Comparison of ENCODE assay signal across 14 mouse cellular contexts in genomic region chr2:165598139-165598538, GRCm38 (mm10). TPM values are rescaled to one million over a fixed set of nuclear protein-coding genes. Genes with fewer than 3 reads are reported as not detected.
DNase-seq lines count a peak whose midpoint lies in the region; ATAC-seq lines count a peak whose summit lies in the region.
"Had no signal": no experiment of that assay in that cellular context is flagged by ENCODE, and none has a peak within 500 bp of the region (broad histone marks: within the 10 kb centered on the region; RNA-seq: fewer than 3 reads in every experiment).

No protein-coding gene starts in this region.

- no peaks in the 10 kb centered on the region for H3K9me3 ChIP-seq in kidney, embryonic 15.5 days (replicated peaks)
- no peaks in the 10 kb centered on the region for H3K9me3 ChIP-seq in embryonic facial prominence, embryonic 12.5 days
- 0 out of 2 replicates have a peak, but pooled peaks cover 2% of the 10 kb centered on the region for H3K9me3 ChIP-seq in limb, embryonic 10.5 days (replicated peaks)
- H3K9me3 ChIP-seq: liver, embryonic 15.5 days had no signal

- no peak overlapping the region for H3K9ac ChIP-seq in kidney, embryonic 15.5 days
- no peak overlapping the region for H3K9ac ChIP-seq in embryonic facial prominence, embryonic 12.5 days
- H3K9ac ChIP-seq: liver, embryonic 15.5 days had no signal

- DNase-seq in kidney, adult 18-20 months = no peak
- DNase-seq in limb, embryonic 10.5 days (ENCODE audit: low spot score) = no peak
- peak; percentile 70 for DNase-seq in lung, postnatal 25 days (ENCODE audit: low spot score)
- no peak for DNase-seq in retina, postnatal 1 day
- DNase-seq: adrenal gland, postnatal 36 days; cerebellum, postnatal 14 days; gastrocnemius, postnatal 10 days; right cerebral cortex, postnatal 25 days had no signal

- H3K27me3 ChIP-seq in kidney, embryonic 15.5 days = peaks cover 43% of the 10 kb centered on the region
- H3K27me3 ChIP-seq in embryonic facial prominence, embryonic 12.5 days = peaks cover 18% of the 10 kb centered on the region
- H3K27me3 ChIP-seq in limb, embryonic 10.5 days (ENCODE audit: low read depth, poor library complexity, severe bottlenecking) = peaks cover 82% of the 10 kb centered on the region

- H3K4me2 ChIP-seq in kidney, embryonic 15.5 days = no peak overlapping the region
- peak overlapping the region; percentile 95 for H3K4me2 ChIP-seq in embryonic facial prominence, embryonic 12.5 days (replicated peaks)
- H3K4me2 ChIP-seq: liver, embryonic 15.5 days had no signal

- peak overlapping the region; percentile 37; the same call in 1 of the 2 replicates for H3K27ac ChIP-seq in kidney, embryonic 15.5 days
- H3K27ac ChIP-seq in embryonic facial prominence, embryonic 12.5 days = peak overlapping the region; percentile 43
- peak overlapping the region; percentile 12; the same call in 1 of the 2 replicates for H3K27ac ChIP-seq in limb, embryonic 10.5 days
- H3K27ac ChIP-seq: liver, embryonic 15.5 days had no signal

- H3K4me3 ChIP-seq in kidney, embryonic 15.5 days (replicated peaks) = no peak overlapping the region
- 0 out of 2 replicates have a peak overlapping the region, but pooled peaks have one; percentile 3 for H3K4me3 ChIP-seq in embryonic facial prominence, embryonic 12.5 days
- no peak overlapping the region for H3K4me3 ChIP-seq in limb, embryonic 10.5 days
- H3K4me3 ChIP-seq: liver, embryonic 15.5 days had no signal

- ATAC-seq in kidney, embryonic 15.5 days (replicated peaks; ENCODE audit: low FRiP score) = no peak
- no peak for ATAC-seq in embryonic facial prominence, embryonic 12.5 days (ENCODE audit: insufficient number of reproducible peaks, insufficient read depth, low FRiP score, low TSS enrichment)
- ATAC-seq in inflammation-experienced regulatory T-cells, adult 6 months = no peak
- ATAC-seq in monocyte, adult 5-6 weeks (replicated peaks; ENCODE audit: insufficient number of reproducible peaks, low FRiP score, low TSS enrichment, poor library complexity, severe bottlenecking) = no peak
- ATAC-seq: forebrain, embryonic 14.5 days had no signal

- WGBS in kidney, embryonic 15.5 days = 27% methylated on average over 5 of the region's 5 CpGs
- WGBS in embryonic facial prominence, embryonic 12.5 days = 22% methylated on average over 5 of the region's 5 CpGs
- 29% methylated on average over 5 of the region's 5 CpGs for WGBS in limb, embryonic 10.5 days

- no peaks in the 10 kb centered on the region for H3K36me3 ChIP-seq in kidney, embryonic 15.5 days
- no peaks in the 10 kb centered on the region for H3K36me3 ChIP-seq in embryonic facial prominence, embryonic 12.5 days
- H3K36me3 ChIP-seq in limb, embryonic 10.5 days = no peaks in the 10 kb centered on the region
- H3K36me3 ChIP-seq: liver, embryonic 15.5 days had no signal

- H3K4me1 ChIP-seq in kidney, embryonic 15.5 days = peaks cover 62% of the 10 kb centered on the region
- H3K4me1 ChIP-seq in embryonic facial prominence, embryonic 12.5 days = peaks cover 49% of the 10 kb centered on the region
- H3K4me1 ChIP-seq in limb, embryonic 10.5 days = peaks cover 72% of the 10 kb centered on the region
- H3K4me1 ChIP-seq: liver, embryonic 15.5 days had no signal

RNA-seq across cellular contexts. Expression of gene Eya2, which starts 3.3 kb away (rescaled TPM):
- 6.6 and 6.9 TPM in 2 replicates for polyA plus RNA-seq in kidney, embryonic 15.5 days (2015; fragmentation: Nextera tagmentation; extraction: Ambion mirVana)
- polyA plus RNA-seq in embryonic facial prominence, embryonic 12.5 days (2016; fragmentation: Nextera tagmentation; extraction: Ambion mirVana) = 22.5 and 23.5 TPM in 2 replicates
- 6.9 and 7.7 TPM in 2 replicates for polyA plus RNA-seq in limb, embryonic 10.5 days (2016; fragmentation: Nextera tagmentation; extraction: Ambion mirVana)
- 10 to 100 TPM in 2 of 3 experiments, 1 to 10 TPM in 1; 4.5 to 17.0 (median 13.2) TPM for polyA plus RNA-seq in inflammation-experienced regulatory T-cells, adult 6 months (2017; shearing (Covaris generic))
- total RNA-seq in monocyte, adult 5-6 weeks (2017) = 6.4 to 28.6 TPM (median 10.3 TPM) in 3 replicates
- polyA plus RNA-seq: liver, embryonic 15.5 days had no signal
